Mouse (Mus musculus): ENCODE data around the gene Fignl2. TPM values are rescaled to one million over a fixed set of nuclear protein-coding genes. Genes with fewer than 3 reads are reported as not detected.

Gene Fignl2
- 0.30 and 0.33 TPM in 2 replicates for polyA plus RNA-seq (2014; fragmentation: Nextera tagmentation; extraction: Ambion mirVana)

- WGBS (ENCODE audit: insufficient replicate concordance), result under 1% methylated on average over 47 of the region's 96 CpGs
- peaks cover 3% of the 10 kb centered on the region; the same call in 1 of the 2 replicates for H3K36me3 ChIP-seq (ENCODE audit: control insufficient read depth, insufficient read depth, low read length)
These were observed at the start of gene Fignl2 for GRCm38 (mm10) chr15:101077813-101078730. Gene Fignl2, minus strand, starts transcription at chr15:101078567.

GRCm38 (mm10) chr15:101126876-101127544 lies 48.6 kb upstream of the Fignl2 start:
- H3K27ac ChIP-seq (ENCODE audit: low read depth, low read length), result no peak overlapping the region
- H3K9ac ChIP-seq (ENCODE audit: low read depth, low read length), result no peak overlapping the region
- peaks cover 34% of the 10 kb centered on the region for H3K27me3 ChIP-seq (ENCODE audit: control insufficient read depth, insufficient read depth, low read length)

More at GRCm38 (mm10) chr15:101077813-101078730, at the start of gene Fignl2:
- Histone ChIP-seq H3K4me2 (peak within 1 kb of the TSS; percentile 94), H3K27ac (ENCODE audit: low read depth, low read length) (peak within 1 kb of the TSS; percentile 78), H3K9ac (ENCODE audit: low read depth, low read length) (peak within 1 kb of the TSS; percentile 85), H3K4me3 (ENCODE audit: low read depth, low read length) (peak within 1 kb of the TSS; percentile 88), H3K9me3 (replicated peaks; ENCODE audit: control insufficient read depth, low read length) (no peaks in the 10 kb centered on the region), H3K27me3 (ENCODE audit: control insufficient read depth, insufficient read depth, low read length) (peaks cover 15% of the 10 kb centered on the region), H3K4me1 (ENCODE audit: control insufficient read depth, insufficient read depth, low read length) (peaks cover 26% of the 10 kb centered on the region)
- ATAC-seq (replicated peaks; ENCODE audit: insufficient number of reproducible peaks, low FRiP score, low TSS enrichment), result peak; percentile 58

GRCm38 (mm10) chr15:101125561-101125960 lies 47.2 kb upstream of the Fignl2 start:
- no peak overlapping the region for H3K27ac ChIP-seq (ENCODE audit: low read depth, low read length)
- H3K4me2 ChIP-seq, result no peak overlapping the region
- H3K36me3 ChIP-seq (ENCODE audit: control insufficient read depth, insufficient read depth, low read length), result no peaks in the 10 kb centered on the region
- H3K9me3 ChIP-seq (replicated peaks; ENCODE audit: control insufficient read depth, low read length), result no peaks in the 10 kb centered on the region
- WGBS (ENCODE audit: insufficient replicate concordance), result 85% methylated on average over 6 of the region's 6 CpGs
- H3K4me3 ChIP-seq (ENCODE audit: low read depth, low read length), result no peak overlapping the region
- peaks cover 18% of the 10 kb centered on the region for H3K4me1 ChIP-seq (ENCODE audit: control insufficient read depth, insufficient read depth, low read length)
- no peak overlapping the region for H3K9ac ChIP-seq (ENCODE audit: low read depth, low read length)
- peaks cover 34% of the 10 kb centered on the region for H3K27me3 ChIP-seq (ENCODE audit: control insufficient read depth, insufficient read depth, low read length)
- ATAC-seq (replicated peaks; ENCODE audit: insufficient number of reproducible peaks, low FRiP score, low TSS enrichment), result no peak

More at GRCm38 (mm10) chr15:101126876-101127544, 48.6 kb upstream of the Fignl2 start:
- H3K4me2 ChIP-seq, result no peak overlapping the region
- H3K36me3 ChIP-seq (ENCODE audit: control insufficient read depth, insufficient read depth, low read length), result no peaks in the 10 kb centered on the region
- ATAC-seq (replicated peaks; ENCODE audit: insufficient number of reproducible peaks, low FRiP score, low TSS enrichment), result no peak
- WGBS (ENCODE audit: insufficient replicate concordance), result 66% methylated on average over 12 of the region's 12 CpGs
- H3K4me3 ChIP-seq (ENCODE audit: low read depth, low read length), result no peak overlapping the region
- peaks cover 25% of the 10 kb centered on the region for H3K4me1 ChIP-seq (ENCODE audit: control insufficient read depth, insufficient read depth, low read length)
- H3K9me3 ChIP-seq (replicated peaks; ENCODE audit: control insufficient read depth, low read length), result no peaks in the 10 kb centered on the region

- Histone ChIP-seq H3K4me2 (no peak overlapping the region), H3K36me3 (ENCODE audit: control insufficient read depth, insufficient read depth, low read length) (no peaks in the 10 kb centered on the region), H3K4me3 (ENCODE audit: low read depth, low read length) (no peak overlapping the region), H3K4me1 (ENCODE audit: control insufficient read depth, insufficient read depth, low read length) (peaks cover 5% of the 10 kb centered on the region; the same call in 1 of the 2 replicates), H3K27me3 (ENCODE audit: control insufficient read depth, insufficient read depth, low read length) (peaks cover 13% of the 10 kb centered on the region), H3K9ac (ENCODE audit: low read depth, low read length) (no peak overlapping the region), H3K27ac (ENCODE audit: low read depth, low read length) (no peak overlapping the region), H3K9me3 (replicated peaks; ENCODE audit: control insufficient read depth, low read length) (no peaks in the 10 kb centered on the region)
- ATAC-seq (replicated peaks; ENCODE audit: insufficient number of reproducible peaks, low FRiP score, low TSS enrichment), result no peak
- WGBS (ENCODE audit: insufficient replicate concordance), result 42% methylated on average over 4 of the region's 4 CpGs
These were observed 44.8 kb upstream of the Fignl2 start for GRCm38 (mm10) chr15:101123202-101123601.

GRCm38 (mm10) chr15:101122290-101122589 lies 43.9 kb upstream of the Fignl2 start:
- Histone ChIP-seq H3K9ac (ENCODE audit: low read depth, low read length) (no peak overlapping the region), H3K27me3 (ENCODE audit: control insufficient read depth, insufficient read depth, low read length) (peaks cover 3% of the 10 kb centered on the region), H3K4me2 (no peak overlapping the region), H3K27ac (ENCODE audit: low read depth, low read length) (no peak overlapping the region), H3K9me3 (replicated peaks; ENCODE audit: control insufficient read depth, low read length) (no peaks in the 10 kb centered on the region), H3K4me1 (ENCODE audit: control insufficient read depth, insufficient read depth, low read length) (peaks cover 2% of the 10 kb centered on the region; the same call in 1 of the 2 replicates), H3K36me3 (ENCODE audit: control insufficient read depth, insufficient read depth, low read length) (no peaks in the 10 kb centered on the region), H3K4me3 (ENCODE audit: low read depth, low read length) (no peak overlapping the region)
- no peak for ATAC-seq (replicated peaks; ENCODE audit: insufficient number of reproducible peaks, low FRiP score, low TSS enrichment)
- WGBS (ENCODE audit: insufficient replicate concordance), result 21% methylated on average over 2 of the region's 2 CpGs

GRCm38 (mm10) chr15:101121411-101122289 lies 43.3 kb upstream of the Fignl2 start:
- ATAC-seq (replicated peaks; ENCODE audit: insufficient number of reproducible peaks, low FRiP score, low TSS enrichment), result no peak
- H3K27me3 ChIP-seq (ENCODE audit: control insufficient read depth, insufficient read depth, low read length), result no peaks in the 10 kb centered on the region
- no peaks in the 10 kb centered on the region for H3K9me3 ChIP-seq (replicated peaks; ENCODE audit: control insufficient read depth, low read length)
- H3K27ac ChIP-seq (ENCODE audit: low read depth, low read length), result no peak overlapping the region
- no peak overlapping the region for H3K4me3 ChIP-seq (ENCODE audit: low read depth, low read length)
- WGBS (ENCODE audit: insufficient replicate concordance), result 62% methylated on average over 9 of the region's 9 CpGs
- H3K4me2 ChIP-seq, result no peak overlapping the region
- no peaks in the 10 kb centered on the region for H3K36me3 ChIP-seq (ENCODE audit: control insufficient read depth, insufficient read depth, low read length)
- H3K4me1 ChIP-seq (ENCODE audit: control insufficient read depth, insufficient read depth, low read length), result peaks cover 2% of the 10 kb centered on the region; the same call in 1 of the 2 replicates
- no peak overlapping the region for H3K9ac ChIP-seq (ENCODE audit: low read depth, low read length)

- no peaks in the 10 kb centered on the region for H3K27me3 ChIP-seq (ENCODE audit: control insufficient read depth, insufficient read depth, low read length)
- H3K9ac ChIP-seq (ENCODE audit: low read depth, low read length), result no peak overlapping the region
- no peak overlapping the region for H3K27ac ChIP-seq (ENCODE audit: low read depth, low read length)
- no peak overlapping the region for H3K4me3 ChIP-seq (ENCODE audit: low read depth, low read length)
- H3K9me3 ChIP-seq (replicated peaks; ENCODE audit: control insufficient read depth, low read length), result 0 out of 2 replicates have a peak, but pooled peaks cover 3% of the 10 kb centered on the region
- peaks cover 2% of the 10 kb centered on the region; the same call in 1 of the 2 replicates for H3K4me1 ChIP-seq (ENCODE audit: control insufficient read depth, insufficient read depth, low read length)
- H3K4me2 ChIP-seq, result no peak overlapping the region
- 54% methylated on average over 14 of the region's 14 CpGs for WGBS (ENCODE audit: insufficient replicate concordance)
- no peaks in the 10 kb centered on the region for H3K36me3 ChIP-seq (ENCODE audit: control insufficient read depth, insufficient read depth, low read length)
- ATAC-seq (replicated peaks; ENCODE audit: insufficient number of reproducible peaks, low FRiP score, low TSS enrichment), result 0 out of 2 replicates have a peak, but pooled peaks have one; percentile 3
These were observed 40.2 kb upstream of the Fignl2 start for GRCm38 (mm10) chr15:101118399-101119125.

Data from heart, embryonic 11.5 days (tissue).